In the genomic region with DNA sequence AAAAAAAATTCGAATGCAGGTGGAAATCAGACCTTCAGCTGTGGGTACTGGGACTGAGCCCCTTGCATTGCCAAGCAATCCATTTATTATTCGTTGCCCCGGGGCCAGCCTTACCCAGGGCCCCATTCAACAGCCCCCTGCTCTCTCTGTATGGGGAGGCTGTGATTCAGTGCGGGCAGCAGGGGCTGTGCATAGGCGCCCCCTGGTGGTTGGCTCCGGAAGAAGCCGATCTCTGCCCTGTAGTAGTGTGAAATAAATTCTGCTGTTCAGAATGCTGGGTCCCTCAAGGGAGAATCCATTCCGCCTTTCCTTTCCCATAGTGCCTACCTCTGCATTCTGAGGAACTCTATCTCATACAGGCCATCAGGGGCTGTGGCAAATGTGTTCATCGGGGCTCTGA, we compare ENCODE assay signal across 10 mouse cellular contexts. TPM values are rescaled to one million over a fixed set of nuclear protein-coding genes. Genes with fewer than 3 reads are reported as not detected.
A peak's percentile ranks its signal among the peaks of the same experiment; 100 is the strongest.
DNase-seq lines count a peak whose midpoint lies in the region; ATAC-seq and TF ChIP-seq lines count a peak whose summit lies in the region.
"Had no signal": no experiment of that assay in that cellular context is flagged by ENCODE, and none has a peak within 500 bp of the region (broad histone marks: within the 10 kb centered on the region; RNA-seq: fewer than 3 reads in every experiment).

No protein-coding gene starts in this region.

- no peaks in the 10 kb centered on the region for H3K36me3 ChIP-seq in kidney, embryonic 15.5 days
- H3K36me3 ChIP-seq: embryonic facial prominence, embryonic 12.5 days; stomach, embryonic 15.5 days had no signal

- no peak overlapping the region for H3K9ac ChIP-seq in kidney, embryonic 15.5 days
- H3K9ac ChIP-seq: embryonic facial prominence, embryonic 12.5 days; stomach, embryonic 15.5 days had no signal

- DNase-seq in A20 (ENCODE audit: low read depth, low spot score): peak; percentile 72
- peak; percentile 85 for DNase-seq in adrenal gland, adult 18-20 months (ENCODE audit: low spot score in 2 of 2)
- peak; percentile 66 for DNase-seq in embryo, embryonic 10 days (ENCODE audit: low spot score)
- DNase-seq in gastrocnemius, postnatal 4 days (ENCODE audit: low spot score in 2 of 2): peak; percentile 67 to 72
- DNase-seq in liver: peak; percentile 71
- DNase-seq in thymus, adult 18-20 months: peak; percentile 71 to 76

- WGBS in kidney, embryonic 15.5 days: 7% methylated on average over 9 of the region's 9 CpGs
- WGBS in olfactory bulb, adult 2 months: 5% methylated on average over 9 of the region's 9 CpGs

- no peak for TF ChIP-seq POLR2A in olfactory bulb, adult 2 months (IDR thresholded peaks at IDR 0.05; ENCODE audit: insufficient read depth, low read depth, low read length)

- peak; percentile 67 for ATAC-seq in kidney, embryonic 15.5 days (replicated peaks; ENCODE audit: low FRiP score)

- H3K27ac ChIP-seq in kidney, embryonic 15.5 days: no peak overlapping the region
- no peak overlapping the region for H3K27ac ChIP-seq in olfactory bulb, adult 2 months (ENCODE audit: insufficient read depth, low read depth, low read length)
- H3K27ac ChIP-seq: embryonic facial prominence, embryonic 12.5 days; stomach, embryonic 15.5 days had no signal

- no peak overlapping the region for H3K4me2 ChIP-seq in kidney, embryonic 15.5 days
- H3K4me2 ChIP-seq: embryonic facial prominence, embryonic 12.5 days; stomach, embryonic 15.5 days had no signal

- no peaks in the 10 kb centered on the region for H3K9me3 ChIP-seq in kidney, embryonic 15.5 days (replicated peaks)
- H3K9me3 ChIP-seq: embryonic facial prominence, embryonic 12.5 days; stomach, embryonic 15.5 days had no signal

- TF ChIP-seq CTCF in olfactory bulb, adult 2 months (IDR thresholded peaks at IDR 0.05; ENCODE audit: insufficient read depth, low read depth, low read length): peak; percentile 96

- H3K4me1 ChIP-seq in kidney, embryonic 15.5 days: peaks cover 4% of the 10 kb centered on the region; the same call in 1 of the 2 replicates
- peaks cover 13% of the 10 kb centered on the region for H3K4me1 ChIP-seq in olfactory bulb, adult 2 months (ENCODE audit: control insufficient read depth, insufficient read depth, low read length)
- H3K4me1 ChIP-seq: embryonic facial prominence, embryonic 12.5 days; stomach, embryonic 15.5 days had no signal

- H3K4me3 ChIP-seq in kidney, embryonic 15.5 days (replicated peaks): no peak overlapping the region
- no peak overlapping the region for H3K4me3 ChIP-seq in olfactory bulb, adult 2 months (ENCODE audit: insufficient read depth, low read depth, low read length)
- H3K4me3 ChIP-seq: embryonic facial prominence, embryonic 12.5 days; stomach, embryonic 15.5 days had no signal

- no peaks in the 10 kb centered on the region for H3K27me3 ChIP-seq in kidney, embryonic 15.5 days
- H3K27me3 ChIP-seq: embryonic facial prominence, embryonic 12.5 days; stomach, embryonic 15.5 days had no signal

RNA-seq across cellular contexts. Expression of a gene that starts 14.5 kb away (rescaled TPM):
- total RNA-seq in adrenal gland, adult 18-20 months (2021): 10 to 100 TPM; 35.1 to 46.9 TPM
- 1 to 10 TPM; 2.5 to 4.1 TPM for total RNA-seq in gastrocnemius, postnatal 4 days (2021)
- 15.4 and 15.5 TPM in 2 replicates for polyA plus RNA-seq in kidney, embryonic 15.5 days (2015; fragmentation: Nextera tagmentation; extraction: Ambion mirVana)
- polyA plus RNA-seq in olfactory bulb, adult 2 months (2012; ENCODE audit: insufficient read depth, insufficient read length, low replicate concordance, missing spikeins): 377 and 809 TPM in 2 replicates

Comparison
In these comparisons a context has a peak if more than half of its experiments do, and no peak if none do; other contexts are left out.
1. RNA of a gene that starts 14.5 kb away (total RNA-seq): 35.1 to 46.9 TPM in adrenal gland, adult 18-20 months; 2.5 to 4.1 TPM in gastrocnemius, postnatal 4 days; every median in the first group is over 4 times any median in the second.
2. Peak in every context shown above with its lines, with median percentiles within 50 percentile points of each other: DNase-seq.